Mouse (Mus musculus) midbrain, embryonic 12.5 days (tissue): ENCODE measurements around the gene Zfp428. TPM values are rescaled to one million over a fixed set of nuclear protein-coding genes. Genes with fewer than 3 reads are reported as not detected.

Experiments
- ATAC-seq: fragments of 200-750 bp; cut with Nextera tagmentation; 2 replicates; pipeline ENCODE4 v1.8.0; 2017; ENCODE audit warnings: low read depth, moderate TSS enrichment, moderate library complexity; ENCODE audit not compliant: low FRiP score
- H3K27ac ChIP-seq: fragments of 300-500 bp; sonication (generic); replicated peaks from 2 replicates; pipeline ENCODE4 v1.5.1; 2016; ENCODE audit warnings: mild to moderate bottlenecking
- H3K27me3 ChIP-seq: fragments of 300-500 bp; sonication (generic); 2 replicates; pipeline ENCODE4 v1.6.1; 2016; ENCODE audit warnings: mild to moderate bottlenecking
- H3K36me3 ChIP-seq: fragments of 300-500 bp; sonication (generic); 2 replicates; pipeline ENCODE4 v1.6.1; 2016
- H3K4me1 ChIP-seq: fragments of 300-500 bp; sonication (generic); 2 replicates; pipeline ENCODE4 v1.6.1; 2016
- H3K4me2 ChIP-seq: fragments of 300-500 bp; sonication (generic); replicated peaks from 2 replicates; pipeline ENCODE4 v1.6.1; 2016; ENCODE audit warnings: mild to moderate bottlenecking, moderate library complexity
- H3K4me3 ChIP-seq: fragments of 300-500 bp; sonication (generic); 2 replicates; pipeline ENCODE4 v1.5.1; 2016; ENCODE audit warnings: mild to moderate bottlenecking
- H3K9ac ChIP-seq: fragments of 300-500 bp; sonication (generic); replicated peaks from 2 replicates; pipeline ENCODE4 v1.6.1; 2016; ENCODE audit warnings: mild to moderate bottlenecking, moderate library complexity
- H3K9me3 ChIP-seq: fragments of 300-500 bp; sonication (generic); 2 replicates; pipeline ENCODE4 v1.6.1; 2016; ENCODE audit warnings: mild to moderate bottlenecking
- WGBS: fragments of 180-500 bp; shearing (Covaris S2); methylation state at CpG from one replicate; pipeline ENCODE4 v1.1.7; 2016; 5-methylcytosine and 5-hydroxymethylcytosine counted together
- polyA plus RNA-seq: library from polyadenylated mRNA; unstranded; fragments of >200 nt; fragmentation: Nextera tagmentation; extraction: Ambion mirVana; gene quantifications from 2 replicates; pipeline ENCODE4 v1.2.1, GENCODE M21; 2016

Gene Zfp428
- 163 and 178 TPM in 2 replicates for polyA plus RNA-seq

DNA sequence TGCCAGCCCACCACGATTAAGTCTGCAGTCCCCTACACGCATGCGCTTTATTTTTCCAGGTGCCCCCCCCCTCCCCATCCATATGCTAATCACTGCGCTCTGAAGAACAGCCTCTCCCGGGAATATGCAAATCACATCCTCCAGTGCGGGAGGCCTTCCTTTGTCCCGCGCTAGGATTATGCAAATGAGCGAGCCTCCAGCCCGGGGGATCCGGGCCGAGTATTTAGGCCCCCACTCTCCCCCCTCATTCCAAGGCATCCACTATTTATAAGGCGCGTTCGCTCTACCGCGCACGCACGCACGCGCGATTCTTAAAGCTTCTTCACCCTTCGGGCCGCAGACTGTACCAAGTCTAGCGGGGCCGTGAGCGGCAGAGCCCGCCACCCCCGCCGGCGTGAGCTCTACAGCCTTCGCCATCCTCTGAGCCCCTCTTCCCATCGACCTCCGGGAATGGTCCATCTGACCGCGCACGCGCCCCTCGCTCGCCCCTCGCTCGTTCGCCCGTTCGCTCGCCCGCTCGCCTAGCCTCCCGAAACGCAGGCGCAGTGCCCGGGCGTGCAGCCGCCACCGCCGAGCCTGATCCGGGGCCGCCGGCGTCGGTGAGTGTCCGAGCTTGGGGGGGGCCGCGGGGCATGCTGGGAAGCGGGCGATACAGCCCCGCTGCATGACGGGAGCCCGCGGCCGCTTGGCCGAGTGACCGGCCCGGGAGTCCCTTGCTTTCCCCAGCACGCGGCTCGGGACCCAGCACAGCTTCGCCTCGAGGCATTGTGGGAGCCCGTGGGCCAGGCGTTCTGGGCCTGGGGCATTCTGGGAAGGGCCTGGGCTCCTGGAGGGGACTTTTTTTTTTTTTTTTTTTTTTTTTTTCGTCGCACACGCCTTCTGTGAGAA lies at the start of gene Zfp428:
Gene Zfp428, plus strand, starts transcription at position 169 of the 888 bp plus-strand sequence.
- 0 out of 2 replicates have a peak, but pooled peaks cover 8% of the 10 kb centered on the region for H3K27me3 ChIP-seq
- H3K9ac ChIP-seq: peak within 1 kb of the TSS; percentile 84
- H3K9me3 ChIP-seq: no peaks in the 10 kb centered on the region
- H3K4me2 ChIP-seq: peak within 1 kb of the TSS; percentile 84
- peak within 1 kb of the TSS; percentile 100 for H3K27ac ChIP-seq
- H3K4me3 ChIP-seq: peak within 1 kb of the TSS; percentile 61
- H3K36me3 ChIP-seq: peaks cover 33% of the 10 kb centered on the region
- under 1% methylated on average over 83 of the region's 84 CpGs for WGBS
- H3K4me1 ChIP-seq: peaks cover 44% of the 10 kb centered on the region
- ATAC-seq: peak; percentile 90

DNA sequence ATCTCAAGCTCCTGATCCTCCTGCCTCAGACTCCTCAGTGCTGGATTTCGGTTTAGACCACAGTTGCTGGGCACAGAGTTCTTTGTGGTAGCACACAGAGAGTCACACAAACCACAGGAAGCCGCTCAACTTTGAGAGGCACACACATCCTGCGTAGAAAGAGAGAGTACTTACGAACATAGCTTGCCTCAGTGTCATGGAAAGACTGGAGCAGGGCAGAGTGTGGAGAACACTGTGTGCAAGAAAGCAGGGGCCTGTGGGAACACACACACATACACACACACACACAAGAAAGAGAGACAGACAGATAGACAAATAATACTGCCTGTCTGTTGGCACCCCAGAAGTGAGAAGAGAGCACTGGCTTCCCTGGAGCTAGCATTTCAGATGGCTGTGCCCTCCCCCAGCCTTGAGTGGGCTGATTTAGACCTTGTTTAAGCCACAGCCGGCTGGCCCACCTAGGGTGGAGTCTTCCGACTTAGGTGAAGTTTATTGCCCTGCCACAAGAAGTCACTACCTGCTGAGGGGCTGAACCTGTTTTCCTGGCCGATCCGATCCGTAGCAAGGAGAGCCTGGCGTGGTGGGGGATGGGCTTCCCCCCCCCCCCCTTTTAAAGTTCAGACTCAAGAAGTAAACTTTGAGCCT lies 49.0 kb upstream of the Zfp428 start:
- Histone ChIP-seq H3K36me3 (no peaks in the 10 kb centered on the region), H3K9ac (no peak overlapping the region), H3K4me1 (peaks cover 7% of the 10 kb centered on the region), H3K4me2 (no peak overlapping the region), H3K9me3 (no peaks in the 10 kb centered on the region), H3K27ac (no peak overlapping the region), H3K4me3 (no peak overlapping the region), H3K27me3 (peaks cover 19% of the 10 kb centered on the region)
- WGBS: 78% methylated on average over 10 of the region's 10 CpGs
- no peak for ATAC-seq

DNA sequence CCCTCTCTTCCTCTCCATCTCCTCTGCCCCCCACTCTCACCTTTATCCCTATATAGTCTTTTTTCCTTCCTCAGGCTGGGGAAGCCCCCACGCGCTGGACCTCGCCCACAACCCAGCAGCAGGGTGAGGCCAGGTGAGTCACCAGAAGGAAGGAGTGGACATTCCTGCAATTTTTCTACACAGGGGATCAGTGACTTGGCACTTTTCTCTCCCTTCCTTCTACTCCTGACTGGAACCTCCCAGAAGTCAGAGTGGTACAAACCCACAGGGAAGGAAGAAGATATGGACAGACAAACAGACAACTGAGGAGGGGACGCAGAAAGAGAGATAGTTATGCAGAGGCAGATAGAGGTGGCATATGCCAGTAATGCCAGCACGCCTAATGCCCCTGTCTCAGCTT lies 47.4 kb upstream of the Zfp428 start:
- no peak for ATAC-seq
- Histone ChIP-seq H3K4me2 (no peak overlapping the region), H3K36me3 (no peaks in the 10 kb centered on the region), H3K9ac (no peak overlapping the region), H3K4me3 (no peak overlapping the region), H3K9me3 (no peaks in the 10 kb centered on the region), H3K27me3 (peaks cover 23% of the 10 kb centered on the region), H3K27ac (no peak overlapping the region), H3K4me1 (peaks cover 10% of the 10 kb centered on the region)
- WGBS: 77% methylated on average over 5 of the region's 5 CpGs

DNA sequence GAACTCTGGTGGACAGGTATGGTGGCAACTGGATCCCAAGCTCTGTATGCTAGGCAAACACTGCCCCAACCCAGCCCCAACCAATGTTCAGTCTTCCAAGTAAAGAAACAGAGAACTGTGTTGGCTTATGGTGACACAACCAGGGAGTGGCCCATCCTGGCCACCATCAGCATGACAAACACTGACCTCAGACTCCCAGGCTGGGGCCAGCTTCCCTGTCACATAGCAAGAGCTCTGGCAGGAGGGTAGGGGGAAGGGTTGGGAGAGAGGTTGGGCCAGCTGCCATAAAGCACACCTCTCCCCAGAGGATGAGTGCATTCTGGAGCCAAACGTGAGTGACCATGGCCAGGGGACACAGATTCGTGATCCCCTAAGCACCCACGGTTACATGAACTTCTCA lies 47.0 kb upstream of the Zfp428 start:
- H3K36me3 ChIP-seq: no peaks in the 10 kb centered on the region
- no peak overlapping the region for H3K4me3 ChIP-seq
- H3K27me3 ChIP-seq: peaks cover 23% of the 10 kb centered on the region
- H3K9ac ChIP-seq: no peak overlapping the region
- H3K4me2 ChIP-seq: no peak overlapping the region
- no peaks in the 10 kb centered on the region for H3K9me3 ChIP-seq
- 79% methylated on average over 3 of the region's 3 CpGs for WGBS
- no peak overlapping the region for H3K27ac ChIP-seq
- no peak for ATAC-seq
- H3K4me1 ChIP-seq: peaks cover 10% of the 10 kb centered on the region

DNA sequence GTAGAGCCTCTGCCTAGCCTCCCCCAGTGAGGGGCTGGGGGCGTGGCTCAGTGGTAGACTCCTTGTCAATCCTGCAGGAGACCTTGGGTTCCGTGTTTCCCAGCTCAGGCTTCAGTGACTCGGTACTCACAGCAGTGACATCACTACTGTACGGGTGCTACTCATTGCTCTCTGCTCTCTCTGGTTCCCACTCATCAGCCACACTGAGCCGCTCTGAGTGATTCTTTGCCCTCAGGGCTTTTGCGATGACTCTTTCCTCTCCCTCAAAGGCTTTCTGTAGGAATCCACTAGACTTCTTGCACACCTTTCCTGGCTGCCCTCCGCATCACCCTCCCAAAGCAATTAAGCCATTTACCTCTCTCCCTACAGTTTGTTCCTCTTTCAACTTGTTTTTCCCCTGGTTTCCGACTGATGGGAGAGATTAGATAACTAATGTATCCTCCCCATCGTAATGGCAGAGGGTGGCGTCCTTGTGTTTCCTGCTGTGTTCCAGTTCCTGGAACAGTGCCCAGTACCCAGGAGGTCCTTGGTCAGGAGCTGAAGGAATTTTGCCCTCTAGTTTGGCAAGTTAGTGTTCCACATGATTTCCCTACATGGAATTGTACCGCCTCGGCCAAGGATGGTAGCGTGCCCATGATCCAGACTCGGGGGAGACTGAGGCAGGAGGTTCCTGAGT lies 45.3 kb upstream of the Zfp428 start:
- Histone ChIP-seq H3K9ac (no peak overlapping the region), H3K27ac (no peak overlapping the region), H3K36me3 (no peaks in the 10 kb centered on the region), H3K9me3 (no peaks in the 10 kb centered on the region), H3K4me1 (peaks cover 10% of the 10 kb centered on the region), H3K4me3 (no peak overlapping the region), H3K4me2 (no peak overlapping the region), H3K27me3 (peaks cover 23% of the 10 kb centered on the region)
- ATAC-seq: no peak
- WGBS: 76% methylated on average over 14 of the region's 14 CpGs

DNA sequence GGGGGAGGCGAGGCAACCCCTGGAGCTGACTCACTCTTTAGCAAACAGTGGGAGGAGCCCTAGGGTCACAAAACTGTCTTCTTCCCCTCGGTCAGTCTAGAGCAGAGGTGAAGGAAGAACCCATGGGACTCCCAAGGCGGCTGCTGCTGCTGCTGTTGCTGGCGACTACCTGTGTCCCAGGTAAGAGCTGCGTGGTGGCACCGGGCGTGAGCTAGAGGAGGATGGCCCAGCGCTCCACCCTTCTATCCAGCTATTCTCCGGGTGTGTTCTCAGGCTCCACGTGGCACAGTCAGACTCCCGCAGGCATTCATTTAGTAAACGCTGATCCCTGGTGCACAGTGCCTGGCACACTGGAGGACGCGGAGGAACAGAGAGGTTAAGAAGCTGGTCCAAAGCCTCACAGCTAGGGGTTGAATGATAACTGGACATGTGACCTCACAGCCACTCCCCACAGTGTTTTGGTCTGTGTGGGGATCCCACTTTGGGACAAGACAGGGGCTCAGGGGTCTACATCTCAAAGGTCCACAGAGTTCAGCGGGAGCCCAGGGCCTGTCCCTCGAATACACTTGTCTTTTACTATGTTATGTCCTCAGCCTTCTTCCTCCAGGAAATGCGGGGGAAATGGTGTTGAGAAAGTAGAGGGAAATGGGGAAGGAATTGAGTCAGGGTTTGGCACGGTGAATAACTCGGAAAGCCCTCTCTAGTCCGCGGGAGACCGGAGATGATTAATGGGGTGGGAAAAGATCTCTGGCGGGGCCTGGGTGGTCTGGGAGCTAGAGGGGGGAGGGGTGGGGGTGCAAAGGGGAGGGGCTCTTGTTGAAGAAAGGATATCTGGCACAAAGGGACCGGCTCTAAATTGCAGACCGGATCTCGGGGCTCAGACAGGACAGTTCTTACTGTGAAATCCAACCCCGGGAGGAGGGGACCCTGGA lies 44.2 kb upstream of the Zfp428 start, which contains the start of gene Plaur:
Gene Plaur, plus strand, starts transcription at position 97 of the 932 bp plus-strand sequence.
- Histone ChIP-seq H3K9ac (no peak within 1 kb of the TSS), H3K4me2 (peak within 1 kb of the TSS; percentile 21; the same call in 1 of the 2 replicates), H3K27me3 (peaks cover 23% of the 10 kb centered on the region), H3K36me3 (no peaks in the 10 kb centered on the region), H3K9me3 (no peaks in the 10 kb centered on the region), H3K4me1 (peaks cover 10% of the 10 kb centered on the region), H3K4me3 (peak within 1 kb of the TSS; percentile 1; the same call in 1 of the 2 replicates), H3K27ac (no peak within 1 kb of the TSS)
- no peak for ATAC-seq
- 14% methylated on average over 26 of the region's 27 CpGs for WGBS

DNA sequence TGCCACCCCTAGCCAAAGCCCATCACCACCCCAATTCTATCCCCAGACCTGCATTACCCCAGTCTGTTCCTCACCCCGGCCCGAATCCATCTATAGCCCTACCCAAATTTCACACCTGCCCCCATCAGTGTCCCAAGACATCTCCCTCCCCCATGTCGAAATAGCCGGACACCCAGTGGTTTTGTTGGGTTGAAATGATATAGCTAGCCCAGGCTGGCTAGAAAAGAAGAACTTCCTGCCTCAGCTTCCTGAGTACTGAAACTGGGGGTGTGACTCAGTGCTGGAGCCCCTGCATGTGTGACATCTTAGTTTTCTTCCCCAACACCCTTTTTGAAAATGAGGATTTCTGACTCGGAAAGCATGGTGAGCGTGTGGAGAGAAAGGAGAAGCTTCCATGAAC lies 40.0 kb upstream of the Zfp428 start:
- H3K4me3 ChIP-seq: no peak overlapping the region
- no peak overlapping the region for H3K27ac ChIP-seq
- no peak overlapping the region for H3K4me2 ChIP-seq
- H3K36me3 ChIP-seq: no peaks in the 10 kb centered on the region
- H3K4me1 ChIP-seq: peaks cover 10% of the 10 kb centered on the region
- peaks cover 12% of the 10 kb centered on the region for H3K27me3 ChIP-seq
- H3K9ac ChIP-seq: no peak overlapping the region
- ATAC-seq: no peak
- H3K9me3 ChIP-seq: no peaks in the 10 kb centered on the region; the same call in 1 of the 2 replicates
- WGBS: 89% methylated on average over 6 of the region's 6 CpGs

DNA sequence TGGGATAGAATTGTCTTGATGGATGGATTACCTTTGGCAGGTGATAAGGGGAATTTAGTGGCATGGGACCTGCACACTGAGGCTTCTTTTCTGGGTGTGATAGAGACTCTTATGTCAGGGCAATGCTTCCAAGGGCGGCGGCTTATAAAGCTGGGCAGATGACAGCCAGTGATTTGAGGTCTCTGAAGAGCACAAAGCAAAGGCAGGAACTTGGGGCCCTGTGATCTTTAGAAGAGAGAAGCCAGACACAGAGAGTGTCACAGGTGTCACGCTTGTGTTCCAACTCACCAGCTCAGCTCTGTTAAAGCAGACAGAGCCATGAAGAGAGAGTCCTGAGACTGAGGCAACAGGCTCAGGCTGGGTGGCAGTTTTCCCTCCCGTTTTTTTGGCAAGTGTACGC lies 38.9 kb upstream of the Zfp428 start:
- Histone ChIP-seq H3K4me1 (peaks cover 3% of the 10 kb centered on the region; the same call in 1 of the 2 replicates), H3K9me3 (no peaks in the 10 kb centered on the region; the same call in 1 of the 2 replicates), H3K27me3 (peaks cover 4% of the 10 kb centered on the region), H3K4me3 (no peak overlapping the region), H3K36me3 (no peaks in the 10 kb centered on the region), H3K4me2 (no peak overlapping the region), H3K9ac (no peak overlapping the region), H3K27ac (no peak overlapping the region)
- WGBS: 83% methylated on average over 5 of the region's 5 CpGs
- no peak for ATAC-seq

DNA sequence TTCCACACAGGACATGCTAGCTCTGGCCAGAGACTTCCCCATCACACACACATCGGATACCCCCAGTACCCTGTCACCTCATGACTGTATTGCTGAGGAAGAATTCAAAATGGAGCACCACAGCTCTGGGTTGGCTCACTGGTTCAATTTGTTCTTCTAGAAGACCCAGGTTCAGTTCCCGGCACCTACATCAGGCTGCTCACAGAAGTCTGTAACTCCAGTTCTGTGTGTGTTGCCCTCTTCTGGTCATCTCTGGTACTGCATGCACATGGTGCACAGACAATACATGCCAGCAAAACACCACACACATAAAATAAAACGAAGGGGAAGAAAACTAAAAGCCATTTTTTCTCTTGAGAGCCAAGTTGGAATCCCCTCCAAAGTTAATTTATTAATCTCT lies 37.7 kb upstream of the Zfp428 start:
- H3K27me3 ChIP-seq: no peaks in the 10 kb centered on the region
- no peak overlapping the region for H3K27ac ChIP-seq
- no peak overlapping the region for H3K4me3 ChIP-seq
- no peak overlapping the region for H3K4me2 ChIP-seq
- no peak overlapping the region for H3K9ac ChIP-seq
- ATAC-seq: no peak
- H3K36me3 ChIP-seq: no peaks in the 10 kb centered on the region
- 82% methylated on average over 3 of the region's 3 CpGs for WGBS
- H3K9me3 ChIP-seq: no peaks in the 10 kb centered on the region; the same call in 1 of the 2 replicates
- H3K4me1 ChIP-seq: no peaks in the 10 kb centered on the region

DNA sequence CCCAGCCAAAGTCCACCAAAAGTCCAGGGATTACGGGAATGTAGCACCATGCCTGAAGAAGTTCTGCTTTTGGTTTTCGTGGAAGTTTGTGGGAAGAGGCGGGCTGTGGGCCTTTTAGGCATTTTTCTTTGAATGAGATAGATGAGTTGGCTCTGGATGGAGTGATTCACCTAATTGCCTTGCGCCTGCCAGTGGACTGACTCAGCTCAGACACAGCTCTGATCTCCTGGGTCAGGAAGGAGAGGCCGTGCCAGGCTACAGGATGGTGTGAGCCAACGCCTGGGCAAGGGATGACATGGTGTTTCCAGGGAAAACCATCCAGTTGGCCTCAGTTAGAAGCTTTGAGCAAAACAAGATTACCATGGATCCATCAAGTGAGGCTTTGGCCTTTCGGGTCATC lies 36.5 kb upstream of the Zfp428 start:
- Histone ChIP-seq H3K9ac (no peak overlapping the region), H3K4me3 (no peak overlapping the region), H3K4me1 (0 out of 2 replicates have a peak, but pooled peaks cover 2% of the 10 kb centered on the region), H3K27me3 (no peaks in the 10 kb centered on the region), H3K36me3 (no peaks in the 10 kb centered on the region), H3K9me3 (no peaks in the 10 kb centered on the region; the same call in 1 of the 2 replicates), H3K4me2 (no peak overlapping the region), H3K27ac (no peak overlapping the region)
- no peak for ATAC-seq
- 95% methylated on average over 7 of the region's 7 CpGs for WGBS

DNA sequence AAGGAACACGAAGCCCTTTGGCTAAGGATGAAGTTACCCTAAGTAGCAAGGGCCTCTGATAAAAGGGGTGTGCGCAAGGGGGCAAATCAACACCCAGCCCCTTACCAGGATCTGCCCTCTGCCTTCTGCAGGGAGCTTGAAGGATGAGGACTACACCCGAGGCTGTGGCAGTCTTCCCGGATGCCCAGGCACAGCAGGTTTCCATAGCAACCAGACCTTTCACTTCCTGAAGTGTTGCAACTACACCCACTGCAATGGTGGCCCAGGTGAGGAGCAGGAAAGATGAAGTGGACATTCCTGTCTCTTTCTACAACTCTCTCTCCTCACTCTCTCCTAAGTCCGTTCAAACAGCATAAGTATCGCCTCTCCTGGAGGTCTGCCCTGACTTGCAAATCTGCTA lies 34.4 kb upstream of the Zfp428 start:
- H3K27ac ChIP-seq: no peak overlapping the region
- H3K27me3 ChIP-seq: no peaks in the 10 kb centered on the region
- H3K36me3 ChIP-seq: no peaks in the 10 kb centered on the region
- no peak for ATAC-seq
- H3K9me3 ChIP-seq: no peaks in the 10 kb centered on the region; the same call in 1 of the 2 replicates
- H3K4me3 ChIP-seq: no peak overlapping the region
- H3K9ac ChIP-seq: no peak overlapping the region
- H3K4me2 ChIP-seq: no peak overlapping the region
- 84% methylated on average over 6 of the region's 6 CpGs for WGBS
- H3K4me1 ChIP-seq: 0 out of 2 replicates have a peak, but pooled peaks cover 3% of the 10 kb centered on the region
